Mouse (Mus musculus): ENCODE data around the gene Cchcr1. TPM values are rescaled to one million over a fixed set of nuclear protein-coding genes. Genes with fewer than 3 reads are reported as not detected.
"Not testable (repeated sequence)": the region's sequence is repeated elsewhere in the genome, so short reads cannot be mapped to it uniquely, and the experiment has no call there.

Cchcr1 gene
- polyA plus RNA-seq, 1 experiment from 2014 or later, result 14.1 TPM

DNA sequence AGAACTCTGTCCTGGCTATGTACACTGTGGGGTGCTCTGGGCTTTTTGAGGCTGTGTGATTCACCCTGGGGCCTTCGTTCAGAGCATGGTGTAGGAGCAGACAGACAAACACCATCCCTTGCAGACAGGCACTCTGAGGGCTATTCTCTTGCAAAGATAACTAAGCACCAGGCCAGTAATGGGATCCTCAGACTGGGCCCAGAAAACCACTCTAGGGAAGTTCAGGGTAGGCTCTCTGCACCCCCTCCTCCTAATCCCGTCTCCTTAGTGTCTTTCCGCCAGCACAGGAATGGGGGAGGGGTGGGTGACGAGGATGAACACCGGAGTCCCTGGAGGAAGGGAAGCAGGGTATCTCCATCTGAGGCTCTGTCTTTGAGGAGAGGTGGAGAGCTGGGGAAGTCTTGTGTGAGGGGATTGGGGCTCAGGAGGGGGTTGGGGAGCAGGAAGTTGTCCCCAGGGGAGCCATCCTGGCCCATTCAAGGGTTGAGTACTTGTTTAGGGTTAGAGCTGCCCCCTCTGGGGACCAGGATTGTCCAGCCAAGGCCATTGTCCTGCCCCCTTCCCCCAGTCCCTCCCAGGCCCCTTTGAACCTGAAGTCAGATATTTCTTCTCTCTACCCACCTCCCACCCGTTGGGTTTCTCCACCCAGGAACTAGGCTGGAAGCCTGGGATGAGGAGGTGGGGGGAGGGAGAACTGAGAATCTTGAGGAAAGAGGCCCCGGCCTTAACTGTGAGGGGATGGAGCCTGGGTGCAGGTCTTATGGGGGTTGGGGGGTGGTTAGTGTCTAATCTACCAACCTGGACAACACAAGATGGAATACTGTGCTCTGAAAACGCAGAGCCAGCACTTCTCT lies 12.0 kb upstream of the Cchcr1 start:
- H3K4me3 ChIP-seq, result no peak overlapping the region
- WGBS (ENCODE audit: insufficient replicate concordance), result 27% methylated on average over 8 of the region's 8 CpGs
- H3K4me1 ChIP-seq, result no peaks in the 10 kb centered on the region
- H3K9ac ChIP-seq, result 0 out of 2 replicates have a peak overlapping the region, but pooled peaks have one; percentile 18
- H3K27ac ChIP-seq, result no peak overlapping the region
- H3K36me3 ChIP-seq, result no peaks in the 10 kb centered on the region
- ATAC-seq, result no peak
- peaks cover 77% of the 10 kb centered on the region for H3K27me3 ChIP-seq (replicated peaks)
- no peak overlapping the region for H3K4me2 ChIP-seq
- H3K9me3 ChIP-seq (replicated peaks), result no peaks in the 10 kb centered on the region

DNA sequence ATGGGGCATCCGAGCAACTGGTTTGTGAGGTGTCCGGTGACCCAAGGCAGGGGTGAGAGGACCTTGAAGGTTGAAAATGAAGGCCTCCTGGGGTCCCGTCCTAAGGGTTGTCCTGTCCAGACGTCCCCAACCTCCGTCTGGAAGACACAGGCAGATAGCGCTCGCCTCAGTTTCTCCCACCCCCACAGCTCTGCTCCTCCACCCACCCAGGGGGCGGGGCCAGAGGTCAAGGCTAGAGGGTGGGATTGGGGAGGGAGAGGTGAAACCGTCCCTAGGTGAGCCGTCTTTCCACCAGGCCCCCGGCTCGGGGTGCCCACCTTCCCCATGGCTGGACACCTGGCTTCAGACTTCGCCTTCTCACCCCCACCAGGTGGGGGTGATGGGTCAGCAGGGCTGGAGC lies 11.1 kb upstream of the Cchcr1 start, which contains the start of gene Pou5f1:
Gene Pou5f1 (plus strand): TSS at position 243 of the 400 bp plus-strand sequence.
- no peaks in the 10 kb centered on the region for H3K36me3 ChIP-seq
- H3K4me1 ChIP-seq, result no peaks in the 10 kb centered on the region
- H3K27ac ChIP-seq, result no peak within 1 kb of the TSS
- no peak within 1 kb of the TSS for H3K4me2 ChIP-seq
- 0 out of 2 replicates have a peak within 1 kb of the TSS, but pooled peaks have one; percentile 18 for H3K9ac ChIP-seq
- H3K27me3 ChIP-seq (replicated peaks), result peaks cover 80% of the 10 kb centered on the region
- WGBS (ENCODE audit: insufficient replicate concordance), result 34% methylated on average over 13 of the region's 13 CpGs
- no peaks in the 10 kb centered on the region for H3K9me3 ChIP-seq (replicated peaks)
- H3K4me3 ChIP-seq, result no peak within 1 kb of the TSS
- no peak for ATAC-seq

DNA sequence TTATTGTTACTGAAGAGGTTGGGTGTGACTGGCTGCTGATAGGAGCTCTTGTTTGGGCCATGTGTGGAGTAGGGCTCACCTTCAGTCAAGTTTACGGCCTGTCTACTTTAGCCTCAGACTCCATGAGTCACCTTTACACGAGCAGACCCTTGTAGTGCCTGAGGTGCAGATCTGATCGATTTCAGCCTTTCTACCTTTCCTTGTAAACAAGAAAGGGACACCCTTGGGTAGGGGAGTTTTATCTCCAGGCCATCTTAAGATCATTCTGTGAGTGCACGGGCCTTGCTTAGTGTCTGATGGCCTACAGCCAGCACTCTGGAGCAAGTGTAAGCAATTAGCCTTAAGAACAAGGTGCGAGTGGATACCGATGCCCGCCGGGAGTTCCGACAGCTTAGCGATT lies 10.0 kb upstream of the Cchcr1 start:
- Histone ChIP-seq H3K9me3 (replicated peaks) (no peaks in the 10 kb centered on the region), H3K27ac (no peak overlapping the region), H3K9ac (no peak overlapping the region), H3K4me3 (no peak overlapping the region), H3K36me3 (no peaks in the 10 kb centered on the region), H3K4me2 (no peak overlapping the region), H3K27me3 (replicated peaks) (peaks cover 77% of the 10 kb centered on the region), H3K4me1 (no peaks in the 10 kb centered on the region)
- 18% methylated on average over 10 of the region's 10 CpGs for WGBS (ENCODE audit: insufficient replicate concordance)
- no peak for ATAC-seq

DNA sequence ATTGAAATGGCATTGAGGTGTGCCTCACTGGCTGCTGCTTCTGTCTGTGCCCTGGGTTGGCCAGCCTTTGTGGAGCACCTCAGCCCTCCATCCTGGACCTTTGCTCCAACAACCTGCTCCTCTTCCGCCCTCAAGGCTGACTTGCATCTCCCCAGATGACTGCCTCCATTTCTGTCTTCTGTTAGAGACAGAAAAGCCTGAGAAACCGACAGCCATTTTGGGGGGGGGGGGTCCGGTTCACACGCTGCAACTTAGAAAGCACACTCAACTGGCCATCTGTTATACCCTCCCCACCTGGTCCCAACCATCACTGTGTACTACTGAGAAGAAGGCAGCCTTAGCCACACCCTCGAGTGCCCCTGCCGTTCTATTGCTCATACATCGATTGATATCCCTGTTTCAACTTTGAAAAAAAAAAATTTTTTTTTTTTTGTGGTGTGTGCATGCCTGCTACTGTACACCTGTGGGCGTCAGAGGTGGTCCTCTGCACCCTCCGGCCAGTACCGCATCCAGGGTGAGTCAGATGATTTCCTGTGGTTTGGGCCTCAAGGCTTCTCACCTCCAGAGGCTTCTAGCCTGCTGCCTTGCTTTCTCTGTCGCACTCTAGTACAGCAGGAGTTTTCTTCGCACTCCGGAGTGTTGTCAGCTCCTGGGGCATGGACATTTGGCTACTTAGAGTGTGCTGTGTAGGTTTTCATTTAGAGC lies 9.2 kb upstream of the Cchcr1 start:
- Histone ChIP-seq H3K4me2 (no peak overlapping the region), H3K4me1 (no peaks in the 10 kb centered on the region), H3K36me3 (peaks cover 7% of the 10 kb centered on the region), H3K27me3 (replicated peaks) (peaks cover 70% of the 10 kb centered on the region), H3K9me3 (replicated peaks) (no peaks in the 10 kb centered on the region), H3K4me3 (no peak overlapping the region), H3K9ac (no peak overlapping the region), H3K27ac (no peak overlapping the region)
- ATAC-seq, result no peak
- 15% methylated on average over 13 of the region's 13 CpGs for WGBS (ENCODE audit: insufficient replicate concordance)

DNA sequence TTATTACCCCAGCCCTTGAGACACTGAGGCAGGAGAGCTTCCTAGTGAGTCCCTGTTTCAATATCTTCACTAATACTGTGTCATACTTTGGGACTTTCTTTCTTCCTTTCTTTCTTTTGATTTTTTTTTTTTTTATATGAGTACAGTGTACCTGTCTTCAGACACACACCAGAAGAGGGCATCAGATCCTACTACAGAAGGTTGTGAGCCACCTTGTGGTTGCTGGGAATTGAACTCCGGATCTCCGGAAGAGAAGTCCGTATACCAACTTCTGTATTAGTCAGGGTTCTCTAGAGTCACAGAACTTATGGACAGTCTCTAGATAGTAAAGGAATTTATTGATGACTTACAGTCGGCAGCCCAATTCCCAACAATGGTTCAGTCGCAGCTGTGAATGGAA lies 8.6 kb upstream of the Cchcr1 start:
- peaks cover 68% of the 10 kb centered on the region for H3K27me3 ChIP-seq (replicated peaks)
- not testable (repeated sequence) for H3K4me2 ChIP-seq; H3K4me3 ChIP-seq; ATAC-seq; H3K9me3 ChIP-seq (replicated peaks); H3K4me1 ChIP-seq; H3K27ac ChIP-seq; H3K9ac ChIP-seq
- WGBS (ENCODE audit: insufficient replicate concordance), result 34% methylated on average over 5 of the region's 5 CpGs
- peaks cover 13% of the 10 kb centered on the region for H3K36me3 ChIP-seq

DNA sequence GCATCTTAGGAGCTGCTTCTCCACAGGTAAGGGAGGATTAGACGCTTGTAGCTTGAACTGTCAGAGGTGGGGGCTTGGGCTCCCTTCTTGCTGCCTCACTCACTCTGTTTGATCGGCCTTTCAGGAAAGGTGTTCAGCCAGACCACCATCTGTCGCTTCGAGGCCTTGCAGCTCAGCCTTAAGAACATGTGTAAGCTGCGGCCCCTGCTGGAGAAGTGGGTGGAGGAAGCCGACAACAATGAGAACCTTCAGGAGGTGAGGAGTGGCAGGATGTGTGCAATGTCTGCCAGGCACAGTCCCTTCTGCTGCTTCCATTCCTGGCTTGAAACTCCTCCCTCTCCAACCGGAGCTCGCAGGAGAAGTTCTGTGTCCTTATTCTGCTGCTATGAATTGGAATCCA lies 7.6 kb upstream of the Cchcr1 start:
- H3K4me2 ChIP-seq, result no peak overlapping the region

DNA sequence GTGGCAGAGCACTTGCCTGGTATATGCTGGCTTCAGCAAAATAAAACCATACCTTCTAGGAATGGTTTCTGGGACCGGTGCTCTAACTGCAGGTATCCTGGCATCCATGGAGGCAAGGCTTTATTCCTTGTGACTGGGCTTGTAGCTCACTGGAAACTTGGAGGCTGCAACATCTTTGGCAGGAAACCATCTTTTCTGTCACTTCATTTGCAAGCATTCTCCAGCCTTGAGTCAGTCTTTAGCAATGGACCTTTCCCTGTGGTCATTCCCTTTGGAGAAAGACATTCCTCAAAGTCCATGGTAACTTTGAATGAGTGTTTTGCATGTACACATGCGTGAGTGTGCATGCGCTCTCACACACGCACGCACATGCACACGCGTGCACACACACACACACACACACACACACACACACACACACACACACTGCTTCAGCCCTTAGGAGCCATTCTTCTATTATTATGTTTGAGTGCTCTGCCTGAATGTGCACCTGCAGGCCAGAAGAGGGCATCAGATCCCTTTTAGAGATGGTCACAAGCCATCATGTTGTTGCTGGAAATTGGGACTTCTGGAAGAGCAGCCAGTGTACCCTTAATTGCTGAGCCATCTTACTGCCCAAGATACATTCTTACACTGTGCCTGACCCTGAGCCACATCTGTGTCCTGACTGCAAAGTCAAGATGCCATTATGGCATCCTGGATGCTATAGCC lies 3.8 kb upstream of the Cchcr1 start:
- ATAC-seq, result no peak
- Histone ChIP-seq H3K9ac (no peak overlapping the region), H3K36me3 (peaks cover 34% of the 10 kb centered on the region), H3K4me2 (no peak overlapping the region), H3K9me3 (replicated peaks) (no peaks in the 10 kb centered on the region), H3K4me3 (no peak overlapping the region), H3K27ac (no peak overlapping the region), H3K27me3 (replicated peaks) (peaks cover 21% of the 10 kb centered on the region), H3K4me1 (peaks cover 30% of the 10 kb centered on the region)
- WGBS (ENCODE audit: insufficient replicate concordance), result 83% methylated on average over 7 of the region's 7 CpGs

More for the DNA sequence above, 7.6 kb upstream of the Cchcr1 start:
- no peak for ATAC-seq
- H3K4me3 ChIP-seq, result no peak overlapping the region
- peaks cover 23% of the 10 kb centered on the region for H3K36me3 ChIP-seq
- H3K9me3 ChIP-seq (replicated peaks), result no peaks in the 10 kb centered on the region
- H3K27me3 ChIP-seq (replicated peaks), result peaks cover 59% of the 10 kb centered on the region
- H3K27ac ChIP-seq, result no peak overlapping the region
- H3K9ac ChIP-seq, result no peak overlapping the region
- WGBS (ENCODE audit: insufficient replicate concordance), result 18% methylated on average over 8 of the region's 8 CpGs
- peaks cover 3% of the 10 kb centered on the region; the same call in 1 of the 2 replicates for H3K4me1 ChIP-seq

DNA sequence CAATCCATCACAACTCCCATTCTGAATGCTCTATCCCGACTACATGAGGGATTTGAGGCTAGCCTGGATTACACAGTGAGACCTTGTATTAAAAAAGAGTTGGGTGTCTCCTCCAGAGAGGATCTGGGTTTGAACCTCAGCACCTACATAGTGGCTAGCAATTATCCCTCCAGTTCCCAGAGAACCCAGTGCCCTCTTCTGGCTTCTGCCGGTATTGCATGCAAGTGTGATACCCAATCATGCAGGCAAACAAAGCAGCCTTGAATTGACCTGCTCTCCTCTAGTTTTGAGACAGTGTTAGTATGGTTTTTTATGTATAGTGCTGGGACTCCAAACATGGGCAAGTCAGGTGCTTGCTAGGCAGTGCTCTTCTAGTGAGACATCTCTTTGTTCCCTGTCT lies 3.0 kb upstream of the Cchcr1 start:
- peaks cover 34% of the 10 kb centered on the region for H3K36me3 ChIP-seq
- no peak for ATAC-seq
- H3K27me3 ChIP-seq (replicated peaks), result peaks cover 13% of the 10 kb centered on the region
- H3K9me3 ChIP-seq (replicated peaks), result no peaks in the 10 kb centered on the region
- H3K4me2 ChIP-seq, result peak overlapping the region; percentile 90
- WGBS (ENCODE audit: insufficient replicate concordance), result 4% methylated on average over 2 of the region's 2 CpGs
- 0 out of 2 replicates have a peak overlapping the region, but pooled peaks have one; percentile 79 for H3K9ac ChIP-seq
- 0 out of 2 replicates have a peak overlapping the region, but pooled peaks have one; percentile 73 for H3K4me3 ChIP-seq
- H3K4me1 ChIP-seq, result peaks cover 37% of the 10 kb centered on the region
- no peak overlapping the region for H3K27ac ChIP-seq

DNA sequence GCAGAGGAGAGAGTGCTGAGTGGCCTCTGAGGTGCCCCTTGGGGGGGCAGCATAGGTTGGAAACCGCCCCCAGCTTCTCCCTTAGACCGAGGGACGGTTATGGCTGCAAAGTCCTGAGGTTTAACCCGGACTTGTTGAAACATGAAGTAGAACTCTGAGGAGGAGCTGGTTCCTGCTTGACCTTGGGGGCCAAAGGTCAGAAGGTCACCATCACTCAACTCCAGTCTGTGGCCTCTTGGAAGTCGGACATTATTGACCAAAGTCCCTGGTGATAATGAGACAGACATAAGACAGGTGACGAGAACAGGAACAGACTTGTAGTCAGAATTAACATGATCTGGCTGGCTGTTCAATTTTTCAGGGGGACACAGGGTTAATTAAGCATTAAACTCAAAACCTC lies 2.1 kb upstream of the Cchcr1 start:
- peaks cover 37% of the 10 kb centered on the region for H3K4me1 ChIP-seq
- 66% methylated on average over 6 of the region's 6 CpGs for WGBS (ENCODE audit: insufficient replicate concordance)
- peak overlapping the region; percentile 79 for H3K9ac ChIP-seq
- no peaks in the 10 kb centered on the region for H3K9me3 ChIP-seq (replicated peaks)
- H3K4me3 ChIP-seq, result peak overlapping the region; percentile 73
- no peak for ATAC-seq
- H3K4me2 ChIP-seq, result peak overlapping the region; percentile 90
- peaks cover 36% of the 10 kb centered on the region for H3K36me3 ChIP-seq
- no peak overlapping the region for H3K27ac ChIP-seq
- H3K27me3 ChIP-seq (replicated peaks), result peaks cover 4% of the 10 kb centered on the region

DNA sequence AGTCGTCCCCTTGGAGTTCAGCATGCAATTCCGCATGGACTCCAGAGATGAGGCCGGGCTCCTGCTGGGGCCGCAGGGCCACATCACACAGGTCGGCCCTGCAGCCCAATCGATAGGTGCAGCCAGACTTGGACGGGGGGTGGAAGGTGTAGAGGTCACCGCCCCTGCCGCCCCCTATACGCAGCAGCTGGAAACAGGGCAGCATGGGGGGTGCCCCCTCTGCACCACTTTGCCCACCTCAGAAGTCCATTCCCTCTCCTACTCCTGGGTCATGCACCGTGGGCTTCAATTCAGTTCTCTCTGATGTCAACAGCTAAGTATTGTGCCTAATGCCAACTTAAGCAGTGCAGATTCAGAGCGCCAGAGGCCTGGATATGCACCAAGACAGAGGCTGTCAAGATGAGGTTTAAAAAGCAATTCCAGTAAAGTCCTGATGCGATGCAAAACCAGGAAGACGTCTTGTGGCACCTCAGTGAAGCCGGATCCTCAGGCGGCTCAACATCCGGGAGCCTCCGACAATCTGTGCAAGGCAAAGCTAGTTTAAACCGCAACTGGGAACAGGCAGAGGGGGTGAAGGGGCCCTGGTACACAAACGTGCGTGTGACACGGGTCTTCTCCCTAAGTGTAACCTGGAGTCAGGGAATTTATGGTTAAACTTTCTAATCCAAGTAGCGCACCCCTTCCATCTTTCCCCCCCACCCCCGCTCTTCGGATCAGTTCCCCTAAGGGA lies 824 bp upstream of the Cchcr1 start:
- peak overlapping the region; percentile 79 for H3K9ac ChIP-seq
- H3K4me1 ChIP-seq, result peaks cover 37% of the 10 kb centered on the region
- 11% methylated on average over 25 of the region's 25 CpGs for WGBS (ENCODE audit: insufficient replicate concordance)
- no peaks in the 10 kb centered on the region for H3K27me3 ChIP-seq (replicated peaks)
- peak overlapping the region; percentile 73 for H3K4me3 ChIP-seq
- peak overlapping the region; percentile 18; the same call in 1 of the 2 replicates for H3K27ac ChIP-seq
- H3K9me3 ChIP-seq (replicated peaks), result no peaks in the 10 kb centered on the region
- peak overlapping the region; percentile 90 for H3K4me2 ChIP-seq
- ATAC-seq, result no peak
- H3K36me3 ChIP-seq, result peaks cover 44% of the 10 kb centered on the region

DNA sequence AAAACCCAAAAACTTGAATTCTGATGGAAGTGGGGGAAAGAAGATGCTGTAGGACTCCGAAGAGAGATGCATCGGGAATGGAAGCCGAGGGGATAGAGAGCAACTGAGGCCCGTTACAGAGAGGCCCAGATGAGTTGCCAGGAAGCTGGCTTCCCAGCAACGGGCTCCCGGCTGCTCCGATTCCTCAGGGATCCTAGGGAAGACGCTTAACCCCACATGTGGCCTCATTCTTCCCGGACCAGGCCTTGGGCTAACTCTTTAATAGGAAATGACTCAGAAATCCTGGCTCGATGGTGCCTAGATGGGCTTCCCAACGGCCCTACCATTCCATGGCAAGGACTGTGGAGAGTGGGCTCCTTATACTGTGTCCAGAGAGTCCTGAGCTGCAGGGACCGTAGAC lies 626 bp downstream of the Cchcr1 start:
- H3K9ac ChIP-seq, result peak overlapping the region; percentile 78
- ATAC-seq, result no peak
- WGBS (ENCODE audit: insufficient replicate concordance), result 16% methylated on average over 12 of the region's 12 CpGs

More for the DNA sequence above, 626 bp downstream of the Cchcr1 start:
- H3K27me3 ChIP-seq (replicated peaks), result no peaks in the 10 kb centered on the region
- peaks cover 50% of the 10 kb centered on the region for H3K36me3 ChIP-seq
- H3K4me1 ChIP-seq, result peaks cover 37% of the 10 kb centered on the region
- no peaks in the 10 kb centered on the region for H3K9me3 ChIP-seq (replicated peaks)
- peak overlapping the region; percentile 90 for H3K4me2 ChIP-seq
- H3K4me3 ChIP-seq, result peak overlapping the region; percentile 73
- peak overlapping the region; percentile 81 for H3K27ac ChIP-seq

Data from liver, embryonic 12.5 days (tissue).